8 mouse cellular contexts compared by ENCODE assay signal in genomic region chr13:33935465-33936181, GRCm38 (mm10). TPM values are rescaled to one million over a fixed set of nuclear protein-coding genes. Genes with fewer than 3 reads are reported as not detected.
DNase-seq lines count a peak whose midpoint lies in the region; ATAC-seq and TF ChIP-seq lines count a peak whose summit lies in the region.

No protein-coding gene starts in this region.

- TF ChIP-seq POLR2A in ES-Bruce4 (IDR thresholded peaks at IDR 0.05; ENCODE audit: insufficient read depth, low read length) = no peak

- H3K4me2 ChIP-seq in heart, embryonic 13.5 days = peak overlapping the region; percentile 81
- H3K4me2 ChIP-seq in kidney, embryonic 16.5 days (replicated peaks; ENCODE audit: low read depth, low read length) = peak overlapping the region; percentile 64
- peak overlapping the region; percentile 89 for H3K4me2 ChIP-seq in liver, embryonic 11.5 days
- H3K4me2 ChIP-seq in neural tube, embryonic 11.5 days (ENCODE audit: low read depth) = peak overlapping the region; percentile 92

- H3K36me3 ChIP-seq in ES-Bruce4 (ENCODE audit: control insufficient read depth, insufficient read depth, low read length, poor library complexity, severe bottlenecking) = peaks cover 3% of the 10 kb centered on the region
- H3K36me3 ChIP-seq in forebrain, embryonic 10.5 days (replicated peaks) = no peaks in the 10 kb centered on the region
- H3K36me3 ChIP-seq in heart, embryonic 13.5 days = peaks cover 5% of the 10 kb centered on the region; the same call in 1 of the 2 replicates
- 0 out of 2 replicates have a peak, but pooled peaks cover 2% of the 10 kb centered on the region for H3K36me3 ChIP-seq in kidney, embryonic 16.5 days (ENCODE audit: insufficient read depth, low read length)
- no peaks in the 10 kb centered on the region for H3K36me3 ChIP-seq in liver, embryonic 11.5 days (ENCODE audit: control insufficient read depth, insufficient read depth, low read length)
- H3K36me3 ChIP-seq in neural tube, embryonic 11.5 days (ENCODE audit: control insufficient read depth, insufficient read depth, low read length) = no peaks in the 10 kb centered on the region

- ATAC-seq in heart, embryonic 13.5 days (ENCODE audit: extremely low read depth, insufficient number of reproducible peaks, low FRiP score, low TSS enrichment) = peak; percentile 54; the same call in 1 of the 2 replicates
- peak; percentile 94 for ATAC-seq in kidney, embryonic 16.5 days (ENCODE audit: low FRiP score, low TSS enrichment)
- peak; percentile 70 for ATAC-seq in liver, embryonic 11.5 days (replicated peaks; ENCODE audit: low FRiP score)
- peak; percentile 88 for ATAC-seq in neural tube, embryonic 11.5 days (ENCODE audit: insufficient read depth, low FRiP score, low TSS enrichment)

- H3K9me3 ChIP-seq in ES-Bruce4 (replicated peaks; ENCODE audit: control insufficient read depth, insufficient read depth, low read length, poor library complexity, severe bottlenecking) = peaks cover 18% of the 10 kb centered on the region
- no peaks in the 10 kb centered on the region for H3K9me3 ChIP-seq in forebrain, embryonic 10.5 days
- H3K9me3 ChIP-seq in heart, embryonic 13.5 days = no peaks in the 10 kb centered on the region
- no peaks in the 10 kb centered on the region for H3K9me3 ChIP-seq in kidney, embryonic 16.5 days (ENCODE audit: low read length)
- no peaks in the 10 kb centered on the region for H3K9me3 ChIP-seq in liver, embryonic 11.5 days (ENCODE audit: control insufficient read depth, low read length)
- H3K9me3 ChIP-seq in neural tube, embryonic 11.5 days (ENCODE audit: control insufficient read depth, low read length) = no peaks in the 10 kb centered on the region

- TF ChIP-seq EP300 in ES-Bruce4 (IDR thresholded peaks at IDR 0.05; ENCODE audit: insufficient read depth, low read depth, low read length) = no peak

- WGBS in forebrain, embryonic 10.5 days = under 1% methylated on average over 44 of the region's 44 CpGs
- under 1% methylated on average over 44 of the region's 44 CpGs for WGBS in heart, embryonic 13.5 days
- WGBS in kidney, embryonic 16.5 days = under 1% methylated on average over 41 of the region's 44 CpGs
- under 1% methylated on average over 40 of the region's 44 CpGs for WGBS in liver, embryonic 11.5 days
- WGBS in neural tube, embryonic 11.5 days = under 1% methylated on average over 42 of the region's 44 CpGs

- H3K27ac ChIP-seq in ES-Bruce4 (ENCODE audit: insufficient read depth, low read length) = no peak overlapping the region
- H3K27ac ChIP-seq in forebrain, embryonic 10.5 days = peak overlapping the region; percentile 86
- H3K27ac ChIP-seq in heart, embryonic 13.5 days (replicated peaks) = peak overlapping the region; percentile 70
- peak overlapping the region; percentile 74 for H3K27ac ChIP-seq in kidney, embryonic 16.5 days (ENCODE audit: low read length)
- no peak overlapping the region for H3K27ac ChIP-seq in liver, embryonic 11.5 days (ENCODE audit: low read depth, low read length)
- H3K27ac ChIP-seq in neural tube, embryonic 11.5 days (ENCODE audit: low read depth, low read length) = no peak overlapping the region

- H3K27me3 ChIP-seq in ES-Bruce4 (ENCODE audit: control insufficient read depth, insufficient read depth, low read length, poor library complexity, severe bottlenecking) = no peaks in the 10 kb centered on the region
- H3K27me3 ChIP-seq in forebrain, embryonic 10.5 days (ENCODE audit: poor library complexity, severe bottlenecking) = peaks cover 13% of the 10 kb centered on the region; the same call in 1 of the 2 replicates
- no peaks in the 10 kb centered on the region for H3K27me3 ChIP-seq in heart, embryonic 13.5 days (replicated peaks)
- H3K27me3 ChIP-seq in kidney, embryonic 16.5 days (ENCODE audit: insufficient read depth, low read length) = no peaks in the 10 kb centered on the region
- no peaks in the 10 kb centered on the region for H3K27me3 ChIP-seq in liver, embryonic 11.5 days (replicated peaks; ENCODE audit: control insufficient read depth, insufficient read depth, low read length)
- H3K27me3 ChIP-seq in neural tube, embryonic 11.5 days (ENCODE audit: control insufficient read depth, insufficient read depth, low read length) = no peaks in the 10 kb centered on the region

- DNase-seq in brain, adult 2 months (ENCODE audit: low read depth, low spot score) = peak; percentile 89
- DNase-seq in forebrain, embryonic 10.5 days (ENCODE audit: extremely low spot score, low spot score) = peak; percentile 58
- DNase-seq in liver, embryonic 11.5 days (ENCODE audit: low spot score) = peak; percentile 55
- DNase-seq in neural tube, embryonic 11.5 days (ENCODE audit: low spot score) = peak; percentile 59
- peak; percentile 4 to 9 for DNase-seq in thymus, postnatal 36 days

- peak overlapping the region; percentile 80 for H3K9ac ChIP-seq in ES-Bruce4 (ENCODE audit: low read depth, poor library complexity, severe bottlenecking)
- H3K9ac ChIP-seq in heart, embryonic 13.5 days = peak overlapping the region; percentile 93
- peak overlapping the region; percentile 76 for H3K9ac ChIP-seq in kidney, embryonic 16.5 days (replicated peaks; ENCODE audit: low read length)
- H3K9ac ChIP-seq in liver, embryonic 11.5 days (ENCODE audit: low read depth, low read length) = peak overlapping the region; percentile 68
- H3K9ac ChIP-seq in neural tube, embryonic 11.5 days (ENCODE audit: low read length) = peak overlapping the region; percentile 76

- peaks cover 2% of the 10 kb centered on the region for H3K4me1 ChIP-seq in ES-Bruce4 (ENCODE audit: control insufficient read depth, insufficient read depth, low read length)
- peaks cover 14% of the 10 kb centered on the region for H3K4me1 ChIP-seq in forebrain, embryonic 10.5 days
- peaks cover 27% of the 10 kb centered on the region for H3K4me1 ChIP-seq in heart, embryonic 13.5 days
- H3K4me1 ChIP-seq in kidney, embryonic 16.5 days (ENCODE audit: insufficient read depth, low read length) = peaks cover 7% of the 10 kb centered on the region; the same call in 1 of the 2 replicates
- no peaks in the 10 kb centered on the region; the same call in 1 of the 2 replicates for H3K4me1 ChIP-seq in liver, embryonic 11.5 days (replicated peaks; ENCODE audit: control insufficient read depth, insufficient read depth, low read length)
- H3K4me1 ChIP-seq in neural tube, embryonic 11.5 days (ENCODE audit: control insufficient read depth, insufficient read depth, low read length) = no peaks in the 10 kb centered on the region

- TF ChIP-seq CTCF in ES-Bruce4 (IDR thresholded peaks at IDR 0.05; ENCODE audit: low read depth, low read length) = no peak

- peak overlapping the region; percentile 88 for H3K4me3 ChIP-seq in ES-Bruce4 (ENCODE audit: low read depth, low read length)
- H3K4me3 ChIP-seq in forebrain, embryonic 10.5 days = peak overlapping the region; percentile 72
- peak overlapping the region; percentile 84 for H3K4me3 ChIP-seq in heart, embryonic 13.5 days
- peak overlapping the region; percentile 66 for H3K4me3 ChIP-seq in kidney, embryonic 16.5 days (ENCODE audit: low read length)
- H3K4me3 ChIP-seq in liver, embryonic 11.5 days (ENCODE audit: low read depth, low read length) = peak overlapping the region; percentile 66
- peak overlapping the region; percentile 49 for H3K4me3 ChIP-seq in neural tube, embryonic 11.5 days (ENCODE audit: low read depth, low read length)

RNA-seq across cellular contexts. Expression of gene Nqo2, which starts 28.9 kb away (rescaled TPM):
- 16.3 and 20.9 TPM in 2 replicates for polyA plus RNA-seq in ES-Bruce4 (2011; ENCODE audit: insufficient read depth, insufficient read length, low read depth, missing spikeins)
- 21.8 and 24.7 TPM in 2 replicates for polyA plus RNA-seq in forebrain, embryonic 10.5 days (2016; fragmentation: Nextera tagmentation; extraction: Ambion mirVana)
- polyA plus RNA-seq in heart, embryonic 13.5 days (2015; fragmentation: Nextera tagmentation; extraction: Ambion mirVana) = 23.7 and 29.7 TPM in 2 replicates
- polyA plus RNA-seq in kidney, embryonic 16.5 days (2015; fragmentation: Nextera tagmentation; extraction: Ambion mirVana) = 29.6 and 31.0 TPM in 2 replicates
- polyA plus RNA-seq in liver, embryonic 11.5 days (2014; fragmentation: Nextera tagmentation; extraction: Ambion mirVana) = 35.7 and 36.5 TPM in 2 replicates
- polyA plus RNA-seq in neural tube, embryonic 11.5 days (2014; fragmentation: Nextera tagmentation; extraction: Ambion mirVana) = 21.9 and 22.8 TPM in 2 replicates

RNA-seq across cellular contexts. Expression of gene Serpinb6c, which starts 30.1 kb away (rescaled TPM):
- polyA plus RNA-seq in ES-Bruce4 (2011; ENCODE audit: insufficient read depth, insufficient read length, low read depth, missing spikeins) = 9.5 and 12.4 TPM in 2 replicates
- polyA plus RNA-seq in forebrain, embryonic 10.5 days (2016; fragmentation: Nextera tagmentation; extraction: Ambion mirVana) = not detected in 2 replicates
- polyA plus RNA-seq in heart, embryonic 13.5 days (2015; fragmentation: Nextera tagmentation; extraction: Ambion mirVana) = not detected in 2 replicates
- 0.15 and 0.27 TPM in 2 replicates for polyA plus RNA-seq in kidney, embryonic 16.5 days (2015; fragmentation: Nextera tagmentation; extraction: Ambion mirVana)
- not detected in 2 replicates for polyA plus RNA-seq in liver, embryonic 11.5 days (2014; fragmentation: Nextera tagmentation; extraction: Ambion mirVana)
- 0.42 TPM in 1 of 2 replicates, not detected in the other for polyA plus RNA-seq in neural tube, embryonic 11.5 days (2014; fragmentation: Nextera tagmentation; extraction: Ambion mirVana)

Comparison
In these comparisons a context has a peak if more than half of its experiments do, and no peak if none do; other contexts are left out.
1. H3K27ac ChIP-seq: peak in forebrain, embryonic 10.5 days (single experiment), heart, embryonic 13.5 days (single experiment) and kidney, embryonic 16.5 days (single experiment); none in ES-Bruce4 (single experiment), liver, embryonic 11.5 days (single experiment) and neural tube, embryonic 11.5 days (single experiment).
2. DNase-seq: peak in every context shown above with its lines; median percentile 89 in brain, adult 2 months; 59 in neural tube, embryonic 11.5 days; 58 in forebrain, embryonic 10.5 days; 55 in liver, embryonic 11.5 days; 6 in thymus, postnatal 36 days.
3. Peak in every context shown above with its lines, with median percentiles within 50 percentile points of each other: H3K4me3 ChIP-seq, H3K9ac ChIP-seq, ATAC-seq and H3K4me2 ChIP-seq.